Mouse (Mus musculus): ENCODE measurements around the gene Galnt18.

DNA sequence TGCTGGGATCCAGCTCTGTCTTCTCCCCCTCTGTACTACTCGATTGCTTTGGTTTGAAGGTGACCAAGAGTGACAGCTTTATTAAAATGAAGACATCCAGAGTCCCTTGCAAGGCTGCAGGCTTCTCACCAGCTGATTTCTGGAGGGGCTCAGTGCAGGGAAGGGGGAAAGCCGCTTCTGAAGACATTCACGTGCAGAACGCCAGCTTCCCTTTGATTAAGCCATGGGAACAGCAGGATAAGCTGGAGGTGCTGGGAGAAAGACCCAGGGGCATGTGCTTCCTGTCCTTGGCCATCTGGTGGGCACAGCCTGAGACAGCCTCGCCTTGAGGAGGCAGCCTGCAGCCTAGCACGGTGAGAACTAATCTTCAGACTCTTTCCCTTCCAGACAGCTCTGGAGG, 17.0 kb downstream of the Galnt18 start:
- TF ChIP-seq CTCF (IDR thresholded peaks at IDR 0.05; ENCODE audit: borderline replicate concordance, insufficient read depth, low read depth, low read length) (no peak), POLR2A (IDR thresholded peaks at IDR 0.05; ENCODE audit: borderline replicate concordance, insufficient read depth, low read length) (no peak)
